Mouse (Mus musculus) ovary, postnatal 36 days (tissue): ENCODE results near the gene 4933416C03Rik.

ENCODE experiments used
- DNase-seq: peaks from one replicate; pipeline ENCODE4 v3.0.0; 2022; ENCODE audit warnings: low spot score, mixed read lengths

4933416C03Rik gene

GRCm38 (mm10) chr10:116113867-116114474 lies at the start of gene 4933416C03Rik:
Gene 4933416C03Rik, minus strand, starts transcription at chr10:116113917.
- no peak for DNase-seq

GRCm38 (mm10) chr10:116162338-116162737 lies 48.6 kb upstream of the 4933416C03Rik start:
- DNase-seq = no peak

- DNase-seq = no peak
Measured at GRCm38 (mm10) chr10:116156699-116157098, 43.0 kb upstream of the 4933416C03Rik start.

GRCm38 (mm10) chr10:116154707-116155106 lies 41.0 kb upstream of the 4933416C03Rik start:
- no peak for DNase-seq

DNA sequence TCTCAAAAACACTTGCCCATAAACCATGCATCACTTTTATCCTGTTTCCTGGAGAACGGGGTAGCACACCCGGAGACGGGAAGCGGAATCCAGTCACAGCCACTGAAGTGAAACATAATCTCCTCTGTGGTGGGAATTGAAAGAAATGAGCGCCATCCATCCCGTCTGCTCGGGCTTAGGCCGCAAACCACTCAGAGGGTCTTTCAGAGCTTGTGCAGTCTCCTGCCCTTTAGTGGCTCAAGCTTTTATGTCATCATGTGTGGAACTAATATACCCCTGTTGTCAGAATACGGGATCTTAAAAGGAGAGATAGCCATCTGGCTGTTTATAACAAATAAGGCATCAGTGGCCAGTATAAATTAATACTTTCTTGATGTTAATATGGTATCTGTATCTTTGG lies 32.4 kb upstream of the 4933416C03Rik start:
- no peak for DNase-seq

GRCm38 (mm10) chr10:116143684-116144083 lies 30.0 kb upstream of the 4933416C03Rik start:
- DNase-seq = no peak

GRCm38 (mm10) chr10:116140226-116140625 lies 26.5 kb upstream of the 4933416C03Rik start:
- DNase-seq = no peak

DNA sequence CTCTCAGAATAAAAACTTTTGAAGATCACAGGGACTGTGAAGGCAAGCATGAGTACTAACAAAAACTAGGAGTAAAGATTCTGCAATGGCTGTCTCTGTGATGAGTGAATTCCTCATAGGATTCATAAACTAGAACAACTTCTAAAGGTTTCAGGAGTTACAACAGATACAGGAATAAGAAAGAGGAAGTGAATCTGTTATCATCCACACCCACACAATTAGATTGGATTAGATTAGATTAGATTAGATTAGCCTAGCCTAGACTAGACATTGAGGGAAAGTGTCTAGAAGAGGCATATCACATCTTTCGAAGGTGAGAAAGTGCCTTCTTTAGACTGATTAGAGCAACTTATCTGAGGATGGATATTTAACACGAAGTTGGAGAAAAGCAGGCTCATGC lies 21.5 kb upstream of the 4933416C03Rik start:
- no peak for DNase-seq

DNA sequence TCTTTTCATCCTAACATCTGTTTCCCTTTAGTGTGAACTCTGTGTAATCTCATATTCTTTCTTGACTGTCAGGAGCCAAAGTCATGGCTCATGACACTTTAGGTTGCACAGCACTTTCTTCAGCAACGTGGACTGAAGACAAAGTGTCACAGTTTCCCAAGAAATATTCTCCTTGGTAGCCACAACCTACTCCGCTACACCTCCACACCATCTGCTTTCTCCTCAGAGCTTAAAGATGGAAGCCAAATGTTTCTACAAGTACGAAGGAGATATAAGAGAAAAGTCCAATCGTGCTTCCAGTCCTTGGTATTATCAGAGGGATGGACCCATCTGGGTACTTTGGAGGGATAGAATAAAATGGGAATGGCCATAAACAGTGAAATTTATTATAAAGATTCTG lies 18.5 kb upstream of the 4933416C03Rik start:
- DNase-seq = no peak

DNA sequence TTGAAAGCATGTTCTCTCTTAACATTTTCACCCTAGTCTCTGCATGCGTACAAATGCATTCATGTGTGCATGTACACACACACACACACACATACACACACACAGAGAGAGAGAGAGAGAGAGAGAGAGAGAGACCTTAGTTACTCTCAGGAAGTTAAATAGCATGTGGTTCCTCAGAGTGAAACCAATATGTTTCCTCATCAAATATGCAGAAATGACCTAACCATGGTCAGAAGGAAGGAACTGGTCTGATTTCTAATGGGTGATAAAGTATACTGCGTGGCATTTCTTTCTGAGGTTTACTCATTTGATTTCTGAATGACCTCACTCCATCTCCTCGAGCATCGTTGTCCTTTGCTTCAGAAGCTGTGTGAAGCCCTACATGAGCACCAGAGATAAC lies 17.5 kb upstream of the 4933416C03Rik start:
- no peak for DNase-seq

GRCm38 (mm10) chr10:116130401-116130800 lies 16.7 kb upstream of the 4933416C03Rik start:
- no peak for DNase-seq

DNA sequence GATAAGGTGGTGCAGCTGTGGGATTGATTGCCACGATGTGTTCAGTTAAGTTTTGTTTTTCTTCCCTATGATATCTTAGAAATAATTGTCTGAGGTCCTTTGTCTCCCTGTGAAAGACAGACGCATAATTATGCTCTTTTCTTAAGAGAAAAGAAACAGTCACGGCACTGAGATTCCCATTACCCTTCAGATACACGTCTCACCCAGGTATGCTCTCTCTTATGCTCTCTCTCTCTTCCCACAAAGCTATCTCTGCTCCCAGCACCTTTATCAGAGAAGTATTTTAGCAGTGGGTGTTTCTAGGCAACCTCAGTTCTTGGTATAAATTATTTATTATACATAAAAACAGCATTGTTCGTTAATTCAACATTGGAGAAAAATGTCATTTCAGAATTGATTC lies 11.6 kb upstream of the 4933416C03Rik start:
- DNase-seq = no peak

DNA sequence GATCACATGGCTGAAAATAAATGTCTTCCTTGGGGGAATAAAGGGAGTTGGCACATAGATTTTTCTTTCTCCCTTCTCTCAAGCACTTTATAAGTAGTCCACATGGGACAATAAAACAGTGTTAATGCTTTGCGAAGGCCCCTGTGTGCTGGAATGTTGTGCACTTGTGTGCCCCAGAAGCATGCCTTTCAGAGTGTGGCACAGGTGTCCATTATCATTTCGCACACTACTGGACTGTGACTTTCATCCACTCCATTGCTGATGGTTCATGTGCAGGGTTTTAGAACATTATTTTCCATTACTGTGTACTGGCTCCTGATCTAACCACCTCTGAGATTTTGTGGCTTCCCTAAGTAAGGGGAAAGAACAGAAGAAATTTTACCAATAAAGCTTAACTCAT lies 10.1 kb upstream of the 4933416C03Rik start:
- DNase-seq = no peak

DNA sequence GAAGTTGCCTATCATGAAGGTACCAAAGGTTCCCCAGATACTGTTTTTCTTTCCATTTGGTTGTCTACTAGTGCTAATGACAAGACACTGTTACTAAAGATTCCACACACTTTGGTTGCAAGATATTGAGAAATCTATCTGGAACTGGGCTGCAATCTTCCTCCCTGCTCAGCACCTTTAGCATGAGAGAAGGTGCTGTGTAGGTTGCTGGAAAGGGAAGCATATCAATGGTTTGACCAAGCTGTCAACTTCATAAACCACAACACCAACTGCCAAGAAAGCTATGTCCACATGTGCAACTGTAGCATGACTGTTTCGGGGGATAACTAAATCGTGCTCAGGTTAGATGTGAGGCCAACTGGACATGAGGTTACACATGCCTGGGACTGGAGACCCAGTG lies 7.7 kb upstream of the 4933416C03Rik start:
- no peak for DNase-seq

DNA sequence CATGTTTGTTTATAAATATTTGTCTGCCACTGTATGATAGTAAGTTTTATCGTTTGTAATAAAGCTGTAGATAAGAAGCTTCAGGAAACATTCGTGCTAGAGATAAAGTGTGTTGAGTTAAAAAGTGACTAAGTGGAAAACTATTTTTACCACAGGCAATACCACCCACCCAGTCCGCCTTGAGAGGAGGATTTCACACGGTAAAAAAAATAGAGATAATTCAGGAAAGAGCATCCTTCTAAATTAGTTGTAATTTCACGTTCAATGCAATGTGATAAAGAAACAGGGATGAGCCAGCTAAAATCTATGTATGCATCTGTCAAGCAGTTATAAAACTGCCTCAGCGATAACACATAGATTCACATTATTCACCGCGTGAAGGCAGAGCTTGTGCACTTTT lies 3.3 kb upstream of the 4933416C03Rik start:
- no peak for DNase-seq

- DNase-seq = no peak
Measured at GRCm38 (mm10) chr10:116115881-116116677, 2.4 kb upstream of the 4933416C03Rik start.

- DNase-seq = no peak
Measured at GRCm38 (mm10) chr10:116112868-116113267, 849 bp downstream of the 4933416C03Rik start.

DNA sequence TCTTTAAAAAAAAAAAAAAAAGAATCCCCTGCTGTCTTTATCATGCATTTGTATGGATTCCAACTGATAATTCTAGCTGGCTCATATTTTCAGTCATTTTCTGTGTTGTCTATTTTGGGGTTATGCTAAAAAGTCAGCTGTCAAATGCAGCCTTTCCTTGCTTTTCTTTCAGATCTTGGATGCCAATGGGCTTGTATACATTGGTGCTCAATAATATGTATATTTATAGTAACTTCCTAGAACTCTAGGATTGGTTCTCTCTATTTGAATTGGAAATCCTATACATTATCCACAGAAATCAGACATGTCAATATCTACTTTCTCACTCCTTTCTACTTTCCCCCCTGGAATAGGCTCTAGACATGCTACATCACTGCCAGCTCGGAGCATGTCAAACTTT lies 5.0 kb downstream of the 4933416C03Rik start:
- no peak for DNase-seq

- DNase-seq = no peak
Measured at GRCm38 (mm10) chr10:116108176-116108575, 5.5 kb downstream of the 4933416C03Rik start.

GRCm38 (mm10) chr10:116098470-116098869 lies 15.2 kb downstream of the 4933416C03Rik start:
- DNase-seq = no peak

DNA sequence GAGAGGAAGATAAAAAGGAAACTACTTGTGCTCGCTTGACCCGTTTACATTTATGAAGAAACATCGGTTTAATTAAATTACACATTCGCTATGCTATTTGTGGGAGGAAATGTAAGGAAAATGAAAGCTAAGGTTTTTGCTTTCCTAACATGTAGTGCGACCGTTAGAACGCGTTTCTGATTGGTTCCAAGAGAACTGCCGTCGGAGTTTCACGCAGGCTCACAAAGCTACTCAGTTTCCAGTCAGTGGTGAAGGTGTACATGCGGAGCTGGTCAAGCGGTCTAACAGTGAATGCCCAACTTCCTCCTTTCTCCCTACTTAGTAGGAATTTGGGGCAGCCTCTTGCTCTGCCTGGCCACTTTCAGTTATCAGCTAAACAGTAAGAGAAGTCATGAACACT lies 17.3 kb downstream of the 4933416C03Rik start:
- no peak for DNase-seq

GRCm38 (mm10) chr10:116083965-116084364 lies 29.8 kb downstream of the 4933416C03Rik start:
- no peak for DNase-seq

- no peak for DNase-seq
Measured at GRCm38 (mm10) chr10:116080841-116081240, 32.9 kb downstream of the 4933416C03Rik start.

DNA sequence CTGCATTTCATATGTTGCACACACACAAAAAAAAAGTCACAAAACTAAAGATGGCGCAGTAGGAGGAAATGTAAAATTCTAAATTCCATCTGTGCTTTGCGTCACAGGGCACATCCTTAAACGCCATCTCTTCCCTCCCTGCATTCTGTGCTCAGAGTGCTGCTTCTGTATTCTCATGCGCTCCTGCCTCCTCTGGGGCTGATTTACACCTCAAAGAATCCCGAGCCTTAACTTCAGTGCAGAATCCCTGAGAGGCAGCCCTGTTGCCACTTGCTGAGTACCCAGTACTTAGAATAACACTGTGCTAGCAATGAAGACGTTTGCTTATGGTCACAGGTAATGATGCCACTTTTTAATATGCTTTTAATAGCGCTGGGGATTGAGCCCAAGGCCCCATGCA lies 34.3 kb downstream of the 4933416C03Rik start:
- DNase-seq = no peak
